Mouse (Mus musculus): ENCODE measurements around the gene Gnl2. TPM values are rescaled to one million over a fixed set of nuclear protein-coding genes. Genes with fewer than 3 reads are reported as not detected.
A peak's percentile ranks its signal among the peaks of the same experiment; 100 is the strongest.

The Gnl2 gene
- total RNA-seq, 2 experiments from 2014 or later, result 29.3 to 31.9 TPM

DNA sequence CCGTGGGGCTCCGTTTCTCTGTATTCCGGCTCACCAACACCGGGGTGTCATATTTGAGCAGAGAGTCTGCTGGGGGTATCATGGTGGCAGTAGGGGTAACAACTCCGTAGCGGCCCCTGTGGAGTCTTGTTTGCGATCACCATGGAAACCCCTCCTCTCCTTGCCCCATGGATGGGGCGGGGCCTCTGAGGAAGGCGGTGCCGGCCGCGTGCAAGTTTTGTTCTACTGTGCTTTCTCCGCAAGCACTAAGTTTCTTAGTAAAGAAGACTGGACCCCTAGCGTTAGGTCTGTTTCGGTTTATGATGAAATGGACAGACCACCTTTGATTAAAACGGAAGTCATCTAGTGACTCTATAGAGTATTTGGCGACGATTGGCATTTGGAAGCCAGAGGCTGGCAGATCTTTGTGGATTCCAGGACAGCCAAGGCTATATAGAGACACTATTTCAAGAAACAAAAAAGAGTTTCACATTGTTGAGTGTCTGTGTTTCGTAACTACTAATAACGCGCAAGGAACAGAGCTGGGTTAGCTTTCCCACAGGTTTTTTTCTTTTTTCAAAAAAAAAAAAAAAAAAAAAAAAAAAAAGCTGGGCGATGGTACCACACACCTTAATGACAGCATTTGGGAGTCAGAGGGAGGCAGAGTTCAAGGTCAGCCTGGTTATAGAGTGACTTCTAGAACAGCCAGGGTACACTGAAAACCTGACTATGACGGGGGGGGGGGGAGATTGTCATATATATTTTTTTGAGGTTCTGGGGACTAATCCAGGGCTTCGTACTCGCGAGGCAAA is 49.3 kb downstream of the Gnl2 start, which contains the start of gene Dnali1:
Gene Dnali1, minus strand, starts transcription at position 187 of the 791 bp plus-strand sequence.
- no peak for TF ChIP-seq CTCF (IDR thresholded peaks at IDR 0.05)
- peak within 1 kb of the TSS; percentile 92 for H3K27ac ChIP-seq
- DNase-seq, result peak; percentile 62
- intact Hi-C loops (cut with DNase I), result loop anchor here (2.0 kb wide), 3 partner anchors 19 to 129 kb away; partner anchors contain the start of genes 9930104L06Rik and Meaf6
- peak within 1 kb of the TSS; percentile 97 for H3K4me3 ChIP-seq

- TF ChIP-seq CTCF (IDR thresholded peaks at IDR 0.05), result no peak
- peak; percentile 96 for DNase-seq
- peak within 1 kb of the TSS; percentile 92 for H3K27ac ChIP-seq
- peak within 1 kb of the TSS; percentile 97 for H3K4me3 ChIP-seq
- intact Hi-C loops (cut with DNase I), result loop anchor here (2.0 kb wide), 3 partner anchors 18 to 130 kb away; partner anchors contain the start of genes 9930104L06Rik and Meaf6
Observed at GRCm38 (mm10) chr4:125066490-125067370, 50.3 kb downstream of the Gnl2 start, which contains the start of gene Snip1. Gene Snip1 (plus strand): TSS chr4:125066672.

GRCm38 (mm10) chr4:125077700-125078099 is 61.3 kb downstream of the Gnl2 start:
- TF ChIP-seq CTCF (IDR thresholded peaks at IDR 0.05), result no peak
- H3K27ac ChIP-seq, result no peak overlapping the region
- DNase-seq, result no peak
- intact Hi-C loops (cut with DNase I), result no loop called here
- H3K4me3 ChIP-seq, result no peak overlapping the region

- no peak for TF ChIP-seq CTCF (IDR thresholded peaks at IDR 0.05)
- intact Hi-C loops (cut with DNase I), result no loop called here
Observed at GRCm38 (mm10) chr4:125078698-125079097, 62.3 kb downstream of the Gnl2 start.

DNA sequence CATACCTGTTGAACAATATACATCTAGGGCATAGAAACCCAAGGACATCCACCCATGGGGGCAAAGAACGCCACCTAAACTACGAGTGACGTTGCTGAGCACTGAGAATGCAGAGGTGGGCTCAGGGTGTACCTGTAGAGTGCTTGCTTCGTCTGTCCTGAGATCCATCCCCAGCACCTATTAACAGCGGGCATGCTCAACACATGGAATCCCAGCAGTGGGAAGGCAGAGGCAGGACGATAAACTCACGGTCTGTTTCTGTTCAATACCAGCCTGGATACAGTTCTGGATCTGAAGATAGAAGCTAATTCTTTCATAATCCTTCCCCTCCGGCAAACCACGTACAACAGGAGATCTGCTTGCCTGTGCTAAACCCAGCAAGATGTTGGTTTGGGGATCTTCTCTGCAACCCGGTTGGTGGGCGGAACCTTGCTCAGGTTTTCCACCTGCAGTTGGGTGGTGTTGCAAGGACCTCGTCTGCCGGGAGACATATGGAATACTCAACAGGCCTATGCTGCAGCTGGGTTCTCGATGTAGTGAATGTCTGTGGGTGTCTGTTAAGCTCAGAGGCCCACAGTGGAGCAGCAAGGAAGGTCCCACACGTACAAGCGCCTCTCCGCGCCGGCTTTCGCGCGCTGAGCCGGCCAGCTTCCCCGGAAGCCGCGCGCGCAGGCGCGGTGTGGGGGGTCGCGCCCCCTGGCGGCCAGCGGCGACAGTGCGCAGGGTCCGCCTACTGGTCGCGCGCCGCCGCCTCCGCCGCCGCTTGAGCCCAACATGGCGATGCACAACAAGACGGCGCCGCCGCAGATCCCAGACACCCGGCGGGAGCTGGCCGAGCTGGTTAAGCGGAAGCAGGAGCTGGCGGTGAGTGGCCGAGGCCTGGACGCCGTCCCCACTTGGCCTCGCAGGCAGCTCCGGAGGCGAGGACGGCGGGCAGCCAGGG is 68.3 kb downstream of the Gnl2 start, which contains the start of gene Meaf6:
Gene Meaf6, plus strand, starts transcription at position 732 of the 943 bp plus-strand sequence.
- peak; percentile 97; the same call in 1 of the 2 replicates for TF ChIP-seq CTCF (IDR thresholded peaks at IDR 0.05)
- intact Hi-C loops (cut with DNase I), result loop anchor here (2.0 to 10.0 kb wide), 2 partner anchors 18 to 230 kb away; partner anchors contain the start of genes 1110065P20Rik, Snip1 and Yrdc
- DNase-seq, result peak; percentile 93
- peak within 1 kb of the TSS; percentile 98 for H3K27ac ChIP-seq
- H3K4me3 ChIP-seq, result peak within 1 kb of the TSS; percentile 88

More at GRCm38 (mm10) chr4:125078698-125079097, 62.3 kb downstream of the Gnl2 start:
- DNase-seq, result no peak
- Histone ChIP-seq H3K27ac (no peak overlapping the region), H3K4me3 (no peak overlapping the region)

DNA sequence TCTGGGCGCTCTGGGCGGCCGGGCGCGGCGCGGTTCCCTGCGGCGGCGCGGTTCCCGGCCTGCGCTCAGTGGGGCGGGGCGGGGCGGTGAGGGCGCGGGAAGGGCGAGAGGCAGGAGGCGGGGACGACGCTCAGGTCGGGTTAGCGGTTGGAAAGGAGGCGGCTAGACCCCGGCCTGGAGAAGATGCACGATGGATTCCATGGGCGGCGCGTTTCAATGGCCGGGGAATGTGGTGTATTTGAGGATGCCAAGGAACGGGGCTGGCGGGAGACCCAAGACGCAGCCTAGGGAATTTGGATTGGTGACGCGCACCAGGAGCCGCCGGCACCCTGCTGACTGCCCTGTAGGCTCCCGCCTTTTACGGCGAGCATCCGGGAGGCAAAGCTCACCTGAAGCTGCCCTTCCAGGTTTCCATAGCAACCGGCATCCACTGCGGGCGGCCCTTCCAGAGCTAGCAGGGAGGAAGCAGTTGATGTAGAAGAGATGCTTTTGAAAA is 69.0 kb downstream of the Gnl2 start:
- no peak for TF ChIP-seq CTCF (IDR thresholded peaks at IDR 0.05)
- peak; percentile 88 for DNase-seq
- H3K27ac ChIP-seq, result peak overlapping the region; percentile 98
- H3K4me3 ChIP-seq, result peak overlapping the region; percentile 88
- intact Hi-C loops (cut with DNase I), result loop anchor here (2.0 to 10.0 kb wide), 2 partner anchors 19 to 231 kb away; partner anchors contain the start of genes 1110065P20Rik, Snip1 and Yrdc

DNA sequence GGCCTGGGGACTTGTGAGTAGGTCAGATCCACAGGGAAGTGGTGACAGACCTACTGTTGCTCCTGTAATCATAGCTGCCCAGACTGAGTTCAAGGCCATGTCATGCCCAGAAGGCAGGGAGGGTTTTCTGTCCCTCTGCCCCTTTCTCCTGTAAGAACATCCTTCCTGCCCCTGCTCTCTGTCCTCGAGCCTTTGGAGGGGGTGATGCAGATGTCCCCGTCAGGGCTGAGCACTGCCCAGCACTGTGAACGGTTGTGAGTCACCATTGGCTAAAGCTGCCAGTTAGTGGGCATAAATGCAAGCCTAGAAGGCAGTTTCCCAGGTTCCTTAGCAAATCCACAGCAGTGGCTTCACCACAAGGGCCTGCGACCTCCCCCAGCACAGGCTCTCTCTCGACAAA is 76.6 kb downstream of the Gnl2 start:
- no peak for DNase-seq
- TF ChIP-seq CTCF (IDR thresholded peaks at IDR 0.05), result no peak
- Histone ChIP-seq H3K4me3 (no peak overlapping the region), H3K27ac (no peak overlapping the region)
- intact Hi-C loops (cut with DNase I), result no loop called here

- intact Hi-C loops (cut with DNase I), result no loop called here
- H3K27ac ChIP-seq, result no peak overlapping the region
- no peak for DNase-seq
- no peak for TF ChIP-seq CTCF (IDR thresholded peaks at IDR 0.05)
- H3K4me3 ChIP-seq, result no peak overlapping the region
Observed at GRCm38 (mm10) chr4:125096066-125096465, 79.7 kb downstream of the Gnl2 start.

DNA sequence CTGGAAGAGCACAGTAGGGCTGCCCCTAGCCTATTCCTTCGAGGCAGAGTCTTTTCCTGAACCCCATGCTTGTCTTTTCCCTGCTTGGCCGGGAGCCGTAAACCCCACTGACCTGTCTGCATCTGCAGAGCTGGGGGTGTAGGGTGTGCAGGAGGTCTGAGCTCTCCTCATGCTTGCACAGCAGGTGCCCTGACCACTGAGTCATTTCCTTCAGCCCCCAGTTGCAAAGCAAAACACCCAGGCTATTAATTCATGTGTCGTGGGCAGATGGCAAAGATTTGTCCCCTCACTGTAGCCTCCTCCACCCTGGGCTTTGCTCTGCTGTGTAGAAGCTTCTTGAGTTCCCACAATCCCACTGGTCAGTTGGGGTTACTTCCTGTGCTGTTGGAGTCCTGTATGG is 81.0 kb downstream of the Gnl2 start:
- H3K4me3 ChIP-seq, result no peak overlapping the region
- intact Hi-C loops (cut with DNase I), result no loop called here
- no peak for TF ChIP-seq CTCF (IDR thresholded peaks at IDR 0.05)
- no peak for DNase-seq
- H3K27ac ChIP-seq, result no peak overlapping the region

GRCm38 (mm10) chr4:125099458-125099857 is 83.1 kb downstream of the Gnl2 start:
- peak; percentile 82 for DNase-seq
- intact Hi-C loops (cut with DNase I), result loop anchor here (1.0 kb wide), 1 partner anchor 156 kb away; no protein-coding TSS in a partner anchor
- Histone ChIP-seq H3K4me3 (no peak overlapping the region), H3K27ac (no peak overlapping the region)
- TF ChIP-seq CTCF (IDR thresholded peaks at IDR 0.05), result peak; percentile 98

GRCm38 (mm10) chr4:125101334-125101733 is 84.9 kb downstream of the Gnl2 start:
- intact Hi-C loops (cut with DNase I), result no loop called here
- TF ChIP-seq CTCF (IDR thresholded peaks at IDR 0.05), result no peak
- no peak for DNase-seq
- Histone ChIP-seq H3K27ac (no peak overlapping the region), H3K4me3 (no peak overlapping the region)

Other genes with a start within 250 kb of the Gnl2 start
- gene Mtf1, start 214.5 kb upstream of the Gnl2 start, total RNA-seq (2021), result 10 to 100 TPM; 11.9 to 15.7 TPM
- gene Yrdc, start 165.9 kb upstream of the Gnl2 start, total RNA-seq (2021), result 10 to 100 TPM in 1 of 2 experiments, 1 to 10 TPM in 1; 9.4 to 11.4 TPM
- 10 to 100 TPM; 18.4 to 23.0 TPM for gene 1110065P20Rik, start 165.4 kb upstream of the Gnl2 start, total RNA-seq (2021)
- gene Maneal, start 154.4 kb upstream of the Gnl2 start, total RNA-seq (2021), result under 1 TPM; 0.31 to 0.46 TPM
- gene Epha10, start 135.7 kb upstream of the Gnl2 start, total RNA-seq (2021), result not detected
- gene 9930104L06Rik, start 79.5 kb upstream of the Gnl2 start, total RNA-seq (2021), result 1 to 10 TPM; 8.6 to 9.4 TPM
- under 1 TPM; 0.28 to 0.38 TPM for gene Cdca8, start 77.3 kb upstream of the Gnl2 start, total RNA-seq (2021)
- under 1 TPM; 0.26 to 0.59 TPM for gene Rspo1, start 30.2 kb upstream of the Gnl2 start, total RNA-seq (2021)
- not detected for gene Dnali1, start 49.1 kb downstream of the Gnl2 start, total RNA-seq (2021)
- 1 to 10 TPM; 4.5 to 6.1 TPM for gene Snip1, start 50.1 kb downstream of the Gnl2 start, total RNA-seq (2021)
- gene Meaf6, start 68.5 kb downstream of the Gnl2 start, total RNA-seq (2021), result 10 to 100 TPM; 12.0 to 13.5 TPM
- 1 to 10 TPM; 2.6 TPM for gene Zc3h12a, start 111.3 kb downstream of the Gnl2 start, total RNA-seq (2021)